10 mouse cellular contexts compared by ENCODE assay signal in the genomic region with DNA sequence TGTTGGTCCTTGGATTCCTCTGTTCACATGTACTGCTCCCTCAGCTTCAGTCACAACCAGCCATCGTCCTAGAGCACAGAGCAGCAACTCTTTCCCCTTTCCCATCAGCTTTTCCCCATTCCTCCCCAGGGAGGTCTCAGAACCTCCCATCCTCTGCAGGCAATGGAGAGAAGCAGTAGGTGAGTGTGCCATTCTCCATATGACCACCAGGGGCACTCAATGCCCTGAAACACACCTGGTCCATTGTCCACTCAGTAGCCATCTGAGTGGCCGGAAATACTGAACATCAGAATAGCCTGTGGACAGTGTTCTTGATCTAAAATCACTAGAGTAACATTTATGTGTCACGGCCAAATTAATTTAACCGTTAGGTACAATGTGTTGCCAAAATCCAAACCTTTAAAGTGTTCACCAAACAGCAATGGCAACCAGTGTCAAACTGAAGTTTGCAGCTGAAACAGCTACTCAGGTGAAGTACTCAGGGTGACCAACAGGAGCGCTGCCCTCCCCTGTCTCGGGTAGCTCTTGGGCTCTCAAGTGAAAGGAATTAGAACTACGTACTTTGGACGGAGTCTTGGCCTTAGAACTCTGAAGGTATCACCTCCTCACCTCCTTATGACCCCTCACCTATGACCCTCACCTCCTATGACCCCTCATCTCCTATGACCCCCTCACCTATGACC. TPM values are rescaled to one million over a fixed set of nuclear protein-coding genes. Genes with fewer than 3 reads are reported as not detected.
DNase-seq lines count a peak whose midpoint lies in the region; ATAC-seq and TF ChIP-seq lines count a peak whose summit lies in the region.
"Had no signal": no experiment of that assay in that cellular context is flagged by ENCODE, and none has a peak within 500 bp of the region (broad histone marks: within the 10 kb centered on the region; RNA-seq: fewer than 3 reads in every experiment).

No protein-coding gene starts in this region.

- no peaks in the 10 kb centered on the region for H3K9me3 ChIP-seq in E14TG2a.4 (ENCODE audit: low read length)
- H3K9me3 ChIP-seq: neural tube, embryonic 13.5 days had no signal

- H3K36me3 ChIP-seq in kidney, adult 2 months (ENCODE audit: control insufficient read depth, insufficient read depth, low read length) = no peaks in the 10 kb centered on the region
- no peaks in the 10 kb centered on the region for H3K36me3 ChIP-seq in E14TG2a.4 (ENCODE audit: insufficient read depth, low read length)
- H3K36me3 ChIP-seq: neural tube, embryonic 13.5 days had no signal

- H3K27me3 ChIP-seq in kidney, adult 2 months (replicated peaks; ENCODE audit: control insufficient read depth, insufficient read depth, low read length) = no peaks in the 10 kb centered on the region
- H3K27me3 ChIP-seq in E14TG2a.4 (ENCODE audit: insufficient read depth, low read length) = no peaks in the 10 kb centered on the region
- H3K27me3 ChIP-seq: neural tube, embryonic 13.5 days had no signal

- H3K4me1 ChIP-seq in kidney, adult 2 months (ENCODE audit: control insufficient read depth, insufficient read depth, low read length) = peaks cover 4% of the 10 kb centered on the region; the same call in 1 of the 2 replicates
- peaks cover 33% of the 10 kb centered on the region for H3K4me1 ChIP-seq in E14TG2a.4 (replicated peaks; ENCODE audit: low read depth, low read length)
- H3K4me1 ChIP-seq: neural tube, embryonic 13.5 days had no signal

- peak; percentile 14 for DNase-seq in kidney, adult 2 months
- DNase-seq in kidney, adult 18-20 months = no peak
- peak; percentile 31 for DNase-seq in 3T3-L1 (ENCODE audit: low read depth, low spot score)
- DNase-seq in urinary bladder, postnatal 10 days (ENCODE audit: low spot score) = no peak
- no peak for DNase-seq in frontal cortex, postnatal 25 days (ENCODE audit: low spot score in 2 of 2)
- DNase-seq in layer of hippocampus, postnatal 10 days (ENCODE audit: low spot score in 2 of 2) = no peak
- DNase-seq: cerebellum, adult 8-10 months had no signal

- 87% methylated on average over 8 of the region's 8 CpGs for WGBS in kidney, adult 2 months

- no peak overlapping the region for H3K27ac ChIP-seq in kidney, adult 2 months (ENCODE audit: insufficient read depth, low read depth, low read length)
- H3K27ac ChIP-seq: neural tube, embryonic 13.5 days had no signal

- ATAC-seq in erythroid progenitor cell, adult 5-6 weeks (replicated peaks; ENCODE audit: low FRiP score, poor library complexity, severe bottlenecking) = peak; percentile 19; the same call in 1 of the 2 replicates

- H3K4me3 ChIP-seq in kidney, adult 2 months (ENCODE audit: insufficient read depth, low read depth, low read length) = no peak overlapping the region
- H3K4me3 ChIP-seq in E14TG2a.4 (replicated peaks; ENCODE audit: low read length) = no peak overlapping the region
- H3K4me3 ChIP-seq: neural tube, embryonic 13.5 days had no signal

- no peak for TF ChIP-seq POLR2A in kidney, adult 2 months (IDR thresholded peaks at IDR 0.05; ENCODE audit: low read depth, low read length)

- TF ChIP-seq CTCF in kidney, adult 2 months (conservative IDR thresholded peaks at IDR 0.05; ENCODE audit: insufficient read depth, insufficient read length, low read depth, low read length) = peak; percentile 72
- TF ChIP-seq CTCF in E14TG2a.4 (conservative IDR thresholded peaks at IDR 0.05; ENCODE audit: low read length) = peak; percentile 79

RNA-seq across cellular contexts. Expression of gene Ackr4, which starts 17.7 kb away (rescaled TPM):
- 0.35 and 0.64 TPM in 2 replicates for polyA plus RNA-seq in kidney, adult 2 months (2012; rRNA removed)
- 1.1 and 3.8 TPM in 2 replicates for total RNA-seq in erythroid progenitor cell, adult 5-6 weeks (2015; ENCODE audit: low replicate concordance)
- 1.1 TPM in 1 of 2 replicates, not detected in the other for total RNA-seq in erythroid progenitor cell, adult 5-6 weeks (2017; ENCODE audit: low replicate concordance)
- under 1 TPM; 0.23 to 0.40 TPM for total RNA-seq in layer of hippocampus, postnatal 10 days (2021)

Comparison
In these comparisons a context has a peak if more than half of its experiments do, and no peak if none do; other contexts are left out.
1. DNase-seq: peak in kidney, adult 2 months (single experiment) and 3T3-L1 (single experiment); none in kidney, adult 18-20 months (single experiment), urinary bladder, postnatal 10 days (single experiment), frontal cortex, postnatal 25 days (0 of 2) and layer of hippocampus, postnatal 10 days (0 of 2).